Mouse (Mus musculus) neural tube, embryonic 14.5 days (tissue): ENCODE measurements at regions not wholly inside any gene's neighbourhood (a gene's known extent, or its start where the extent isn't known, plus 50 kb on each side); places are given as distances from the start of the nearest gene placed in this dataset.

Experiments used
- ATAC-seq: fragments of 200-750 bp; cut with Nextera tagmentation; 2 replicates; pipeline ENCODE4 v1.8.0; 2017; ENCODE audit warnings: low read depth, mild to moderate bottlenecking, moderate TSS enrichment, moderate library complexity
- H3K27ac ChIP-seq: fragments of 300-500 bp; sonication (generic); 2 replicates; pipeline ENCODE4 v1.5.1; 2014; ENCODE audit warnings: low read depth, mild to moderate bottlenecking, control low read depth, low read length, moderate library complexity, mixed read lengths
- H3K27me3 ChIP-seq: fragments of 300-500 bp; sonication (generic); 2 replicates; pipeline ENCODE4 v1.6.1; 2014; ENCODE audit warnings: low read length; ENCODE audit not compliant: control insufficient read depth, insufficient read depth
- H3K36me3 ChIP-seq: fragments of 300-500 bp; sonication (generic); 2 replicates; pipeline ENCODE4 v1.6.1; 2014; ENCODE audit warnings: low read length, mixed read lengths; ENCODE audit not compliant: control insufficient read depth, insufficient read depth
- H3K4me1 ChIP-seq: fragments of 300-500 bp; sonication (generic); 2 replicates; pipeline ENCODE4 v1.6.1; 2014; ENCODE audit warnings: low read length; ENCODE audit not compliant: control insufficient read depth, insufficient read depth
- H3K4me2 ChIP-seq: fragments of 300-500 bp; sonication (generic); 2 replicates; pipeline ENCODE4 v1.6.1; 2014; ENCODE audit warnings: mild to moderate bottlenecking, low read depth, low read length, control low read depth
- H3K4me3 ChIP-seq: fragments of 300-500 bp; sonication (generic); 2 replicates; pipeline ENCODE4 v1.5.1; 2014; ENCODE audit warnings: low read depth, low read length, control low read depth, mixed read lengths
- H3K9ac ChIP-seq: fragments of 300-500 bp; sonication (generic); replicated peaks from 2 replicates; pipeline ENCODE4 v1.6.1; 2014; ENCODE audit warnings: low read depth, mild to moderate bottlenecking, control low read depth, low read length, mixed read lengths
- H3K9me3 ChIP-seq: fragments of 300-500 bp; sonication (generic); 2 replicates; pipeline ENCODE4 v1.6.1; 2016; ENCODE audit warnings: low read length; ENCODE audit not compliant: control insufficient read depth
- WGBS: fragments of 180-500 bp; shearing (Covaris S2); extraction: QIAGEN DNeasy Blood & Tissue Kit; methylation state at CpG from one replicate; pipeline ENCODE4 v1.1.7; 2014; 5-methylcytosine and 5-hydroxymethylcytosine counted together

DNA sequence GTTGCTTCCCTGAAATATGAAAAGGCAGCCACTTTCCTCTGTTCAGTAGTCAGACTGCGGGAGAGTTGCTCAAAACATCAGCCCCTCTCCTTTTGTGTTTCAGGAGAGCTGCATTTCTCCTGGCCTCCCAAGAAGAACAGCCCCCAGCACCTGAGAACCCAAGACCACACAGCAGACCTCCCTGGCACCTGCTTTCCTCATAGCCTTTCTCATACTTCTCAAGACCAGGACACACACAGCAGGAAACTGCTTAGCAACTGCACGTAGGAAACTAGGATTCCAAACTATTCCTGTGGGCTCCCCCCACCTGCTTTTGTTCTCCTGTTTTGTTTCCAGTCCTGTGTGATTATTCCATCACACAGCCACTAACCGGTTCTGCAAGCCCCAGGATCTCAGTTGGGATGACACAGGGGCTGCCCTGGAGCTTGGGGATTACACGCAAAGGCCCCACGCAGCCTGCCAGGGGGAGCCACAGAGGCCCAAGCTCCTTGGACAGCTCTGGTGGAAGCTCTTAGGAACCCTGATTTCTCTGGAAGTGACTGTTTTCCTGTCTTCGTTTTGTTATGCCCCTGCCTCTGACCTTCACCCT lies 519.6 kb upstream of the Klf4 start:
- no peaks in the 10 kb centered on the region for H3K36me3 ChIP-seq
- no peak for ATAC-seq
- 42% methylated on average over 6 of the region's 6 CpGs for WGBS

DNA sequence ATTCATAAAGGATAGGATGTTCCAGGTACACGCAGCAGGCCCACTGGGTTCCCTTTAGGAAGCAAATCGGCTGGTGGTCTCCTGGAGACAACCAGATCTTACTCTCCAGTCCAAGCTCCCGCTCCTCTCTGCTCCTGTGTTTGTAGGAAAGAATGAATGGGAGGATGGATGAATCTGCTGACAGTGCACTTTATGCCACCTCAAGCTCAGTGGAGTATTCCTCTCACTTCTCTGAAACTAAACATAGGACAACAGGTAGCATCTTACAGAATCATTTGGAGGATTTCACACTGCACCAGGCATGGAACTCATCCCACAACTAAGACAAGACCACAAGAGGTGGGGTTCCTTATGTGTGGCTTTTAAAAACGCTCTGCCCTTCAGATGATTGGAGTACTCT lies 507.1 kb upstream of the Klf4 start:
- Histone ChIP-seq H3K4me2 (no peak overlapping the region), H3K27me3 (no peaks in the 10 kb centered on the region), H3K9ac (no peak overlapping the region), H3K4me1 (peaks cover 5% of the 10 kb centered on the region; the same call in 1 of the 2 replicates), H3K4me3 (no peak overlapping the region), H3K36me3 (no peaks in the 10 kb centered on the region), H3K9me3 (no peaks in the 10 kb centered on the region), H3K27ac (no peak overlapping the region)
- 89% methylated on average over 4 of the region's 4 CpGs for WGBS
- ATAC-seq, result no peak

More for the DNA sequence above, 519.6 kb upstream of the Klf4 start:
- Histone ChIP-seq H3K27me3 (no peaks in the 10 kb centered on the region), H3K27ac (no peak overlapping the region), H3K9me3 (no peaks in the 10 kb centered on the region), H3K4me3 (no peak overlapping the region), H3K4me1 (no peaks in the 10 kb centered on the region), H3K9ac (no peak overlapping the region), H3K4me2 (no peak overlapping the region)

DNA sequence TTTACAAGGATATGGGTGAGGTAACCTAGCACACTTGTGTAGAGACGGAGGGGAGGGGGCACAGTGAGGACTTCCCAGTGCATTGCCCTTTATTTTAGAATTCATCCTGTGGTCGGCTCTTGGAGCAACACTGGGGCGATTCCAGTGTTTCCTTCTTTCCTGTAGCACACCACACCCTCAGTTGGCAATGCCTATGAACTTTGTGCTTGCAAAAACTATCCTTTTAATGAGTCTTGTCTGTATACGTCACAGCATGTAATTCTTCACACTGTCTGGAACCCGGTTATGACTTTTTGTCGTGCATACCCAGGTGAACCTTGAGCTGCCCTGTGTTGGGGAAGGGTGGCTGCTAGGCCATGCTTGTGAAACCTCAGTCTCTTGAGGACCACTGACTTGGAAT lies 504.1 kb upstream of the Klf4 start:
- no peak overlapping the region for H3K4me2 ChIP-seq
- H3K4me3 ChIP-seq, result no peak overlapping the region
- peak overlapping the region; percentile 28; the same call in 1 of the 2 replicates for H3K27ac ChIP-seq
- H3K27me3 ChIP-seq, result no peaks in the 10 kb centered on the region
- H3K9ac ChIP-seq, result no peak overlapping the region
- no peaks in the 10 kb centered on the region for H3K36me3 ChIP-seq
- H3K9me3 ChIP-seq, result no peaks in the 10 kb centered on the region
- H3K4me1 ChIP-seq, result peaks cover 5% of the 10 kb centered on the region; the same call in 1 of the 2 replicates
- 87% methylated on average over 6 of the region's 6 CpGs for WGBS
- no peak for ATAC-seq

DNA sequence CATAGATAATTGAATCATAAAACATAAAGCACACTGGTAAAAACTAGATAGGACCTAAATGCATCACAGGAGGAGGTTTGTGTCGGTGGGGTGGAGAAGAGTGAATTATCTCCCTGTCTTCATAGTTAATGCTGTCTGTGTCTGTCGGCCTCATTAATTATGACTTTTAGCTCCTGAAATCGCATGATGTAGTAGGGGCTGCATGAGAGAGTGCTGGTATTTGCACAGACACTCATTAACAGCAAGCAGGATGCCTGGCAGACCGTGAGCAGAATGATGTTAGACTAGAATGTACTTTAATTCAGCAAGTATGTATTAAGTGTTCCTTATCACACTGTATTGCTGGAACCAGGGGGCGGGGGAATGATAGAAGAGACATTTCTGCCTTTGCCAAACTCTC lies 503.3 kb upstream of the Klf4 start:
- peaks cover 5% of the 10 kb centered on the region; the same call in 1 of the 2 replicates for H3K4me1 ChIP-seq
- H3K4me3 ChIP-seq, result no peak overlapping the region
- peak overlapping the region; percentile 28; the same call in 1 of the 2 replicates for H3K27ac ChIP-seq
- 45% methylated on average over 5 of the region's 5 CpGs for WGBS
- ATAC-seq, result peak; percentile 93
- no peaks in the 10 kb centered on the region for H3K27me3 ChIP-seq
- H3K36me3 ChIP-seq, result no peaks in the 10 kb centered on the region
- H3K4me2 ChIP-seq, result no peak overlapping the region
- H3K9ac ChIP-seq, result no peak overlapping the region
- H3K9me3 ChIP-seq, result no peaks in the 10 kb centered on the region

DNA sequence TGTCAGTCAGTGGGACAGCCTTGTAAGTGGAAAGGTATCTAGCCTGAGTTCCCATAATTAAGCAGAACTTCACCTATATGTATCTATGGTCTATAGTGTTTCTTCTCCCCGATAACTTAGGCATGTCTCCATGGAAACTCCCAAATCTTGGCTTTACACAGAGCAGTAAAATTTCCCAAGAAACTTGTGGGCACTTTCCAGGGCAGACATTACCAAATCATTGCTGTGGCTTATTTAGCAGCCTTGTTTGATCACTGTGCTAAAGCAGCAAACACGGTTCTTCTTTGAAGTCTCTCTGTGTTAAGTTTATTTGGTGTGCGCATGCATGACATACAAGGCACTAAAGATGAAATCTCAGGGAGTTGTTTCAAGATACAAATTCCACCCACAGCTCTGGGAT lies 496.2 kb upstream of the Klf4 start:
- no peaks in the 10 kb centered on the region for H3K36me3 ChIP-seq
- H3K9me3 ChIP-seq, result no peaks in the 10 kb centered on the region
- H3K4me3 ChIP-seq, result no peak overlapping the region
- H3K27me3 ChIP-seq, result no peaks in the 10 kb centered on the region
- H3K27ac ChIP-seq, result no peak overlapping the region
- H3K4me2 ChIP-seq, result no peak overlapping the region
- H3K9ac ChIP-seq, result no peak overlapping the region
- no peaks in the 10 kb centered on the region for H3K4me1 ChIP-seq
- 81% methylated on average over 3 of the region's 3 CpGs for WGBS
- ATAC-seq, result no peak

DNA sequence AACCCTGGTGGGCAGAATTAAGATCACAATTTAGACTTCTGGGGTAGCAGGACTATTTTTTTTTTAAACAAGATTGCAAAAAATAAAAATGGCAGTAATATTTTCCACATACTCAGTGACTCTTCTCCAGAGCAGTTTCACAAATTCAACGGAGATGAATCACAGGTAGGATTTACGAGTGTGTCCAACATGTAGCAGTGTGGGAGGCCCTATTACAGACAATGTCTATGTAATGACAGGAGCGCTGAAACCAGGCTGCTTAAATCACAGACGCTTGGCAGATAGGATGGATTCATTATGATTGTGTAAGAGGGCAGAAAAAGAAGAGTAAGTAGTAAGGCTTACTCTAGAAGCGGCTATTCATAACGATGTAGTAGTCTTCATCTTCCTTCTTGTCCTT lies 495.0 kb upstream of the Klf4 start:
- Histone ChIP-seq H3K4me3 (no peak overlapping the region), H3K4me1 (no peaks in the 10 kb centered on the region)
- 82% methylated on average over 6 of the region's 6 CpGs for WGBS

DNA sequence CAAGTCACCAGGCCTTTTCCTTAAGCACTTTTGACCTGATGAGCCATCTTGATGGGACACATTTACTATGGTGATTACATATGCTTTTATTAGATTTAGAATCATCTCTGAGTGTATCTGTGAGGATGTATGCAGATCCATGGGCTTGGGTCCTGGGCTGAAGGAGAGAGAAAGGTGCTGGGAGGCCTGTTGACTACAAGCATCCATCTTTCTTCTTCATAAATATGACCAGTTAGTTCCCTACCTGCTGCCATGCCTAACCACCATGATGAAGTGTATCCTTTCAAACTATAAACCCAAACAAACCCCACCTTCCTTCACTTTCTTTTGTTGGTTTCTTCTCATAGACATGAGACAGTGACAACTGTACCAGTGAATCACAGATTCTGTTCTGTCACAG lies 492.2 kb upstream of the Klf4 start:
- no peak for ATAC-seq
- no peak overlapping the region for H3K4me3 ChIP-seq
- no peaks in the 10 kb centered on the region for H3K36me3 ChIP-seq
- H3K27ac ChIP-seq, result no peak overlapping the region
- no peak overlapping the region for H3K4me2 ChIP-seq
- no peak overlapping the region for H3K9ac ChIP-seq
- H3K9me3 ChIP-seq, result no peaks in the 10 kb centered on the region
- H3K4me1 ChIP-seq, result no peaks in the 10 kb centered on the region
- H3K27me3 ChIP-seq, result no peaks in the 10 kb centered on the region

More for the DNA sequence above, 495.0 kb upstream of the Klf4 start:
- ATAC-seq, result no peak
- H3K9ac ChIP-seq, result no peak overlapping the region
- no peak overlapping the region for H3K4me2 ChIP-seq
- H3K27me3 ChIP-seq, result no peaks in the 10 kb centered on the region
- H3K27ac ChIP-seq, result no peak overlapping the region
- no peaks in the 10 kb centered on the region for H3K9me3 ChIP-seq
- H3K36me3 ChIP-seq, result no peaks in the 10 kb centered on the region

DNA sequence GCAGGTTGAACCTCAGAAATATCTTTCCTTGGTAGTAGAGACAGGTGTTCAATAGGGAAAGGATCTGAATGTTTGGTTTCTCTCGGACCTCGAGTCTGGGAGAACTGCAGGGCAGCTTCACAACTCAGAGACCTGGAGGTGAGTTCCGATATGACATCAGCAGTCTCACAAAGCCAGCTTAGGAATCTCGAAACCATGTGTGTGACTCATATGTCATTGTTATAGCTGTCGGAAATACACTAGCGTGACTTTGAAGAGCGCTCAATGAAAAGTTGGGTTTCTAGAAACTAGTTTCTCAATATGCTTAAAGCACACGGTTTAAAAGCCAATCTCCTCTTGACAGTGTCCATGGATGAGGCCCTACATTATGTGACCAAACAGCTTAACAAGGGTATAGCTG lies 485.9 kb upstream of the Klf4 start:
- H3K4me2 ChIP-seq, result no peak overlapping the region
- no peaks in the 10 kb centered on the region for H3K9me3 ChIP-seq
- H3K9ac ChIP-seq, result no peak overlapping the region
- WGBS, result 92% methylated on average over 8 of the region's 8 CpGs
- no peak for ATAC-seq
- H3K27me3 ChIP-seq, result no peaks in the 10 kb centered on the region
- no peak overlapping the region for H3K4me3 ChIP-seq
- H3K36me3 ChIP-seq, result no peaks in the 10 kb centered on the region
- no peaks in the 10 kb centered on the region for H3K4me1 ChIP-seq
- no peak overlapping the region for H3K27ac ChIP-seq

DNA sequence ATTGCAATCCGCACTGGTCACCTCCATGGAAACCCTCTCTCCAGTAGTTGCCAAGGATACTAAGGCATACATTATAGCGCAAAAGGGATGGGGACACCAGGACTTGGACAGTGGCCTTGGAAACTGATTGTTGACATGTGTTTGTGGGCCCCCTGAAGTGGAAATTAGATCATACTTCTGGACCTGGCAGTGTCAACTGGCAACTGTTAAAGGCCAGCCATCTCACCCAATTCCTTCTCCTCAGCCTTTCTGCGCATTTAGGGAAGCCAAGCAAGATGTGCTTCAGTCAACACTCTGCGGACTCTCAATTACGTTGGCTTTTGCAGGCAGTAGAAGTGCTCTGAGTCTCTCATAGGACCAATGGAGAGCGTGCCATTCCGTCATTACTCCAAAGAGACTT lies 483.2 kb upstream of the Klf4 start:
- Histone ChIP-seq H3K27ac (no peak overlapping the region), H3K9me3 (no peaks in the 10 kb centered on the region), H3K4me2 (no peak overlapping the region), H3K36me3 (no peaks in the 10 kb centered on the region), H3K4me1 (no peaks in the 10 kb centered on the region), H3K27me3 (no peaks in the 10 kb centered on the region), H3K4me3 (no peak overlapping the region), H3K9ac (no peak overlapping the region)
- WGBS, result 91% methylated on average over 7 of the region's 7 CpGs
- no peak for ATAC-seq
